Mouse (Mus musculus): ENCODE measurements around the gene Stat6. TPM values are rescaled to one million over a fixed set of nuclear protein-coding genes. Genes with fewer than 3 reads are reported as not detected.
A peak's percentile ranks its signal among the peaks of the same experiment; 100 is the strongest.

Stat6 gene
- polyA plus RNA-seq, 1 experiment from 2014 or later: 37.1 TPM

- peaks cover 41% of the 10 kb centered on the region for H3K4me1 ChIP-seq
Observed at GRCm38 (mm10) chr10:127659551-127659950, 16.8 kb downstream of the Stat6 start.

GRCm38 (mm10) chr10:127661291-127661914 is 18.6 kb downstream of the Stat6 start:
- Histone ChIP-seq H3K4me2 (peak overlapping the region; percentile 49), H3K27me3 (replicated peaks) (no peaks in the 10 kb centered on the region), H3K4me1 (peaks cover 49% of the 10 kb centered on the region), H3K4me3 (replicated peaks) (peak overlapping the region; percentile 23), H3K36me3 (peaks cover 17% of the 10 kb centered on the region; the same call in 1 of the 2 replicates), H3K9ac (no peak overlapping the region), H3K9me3 (no peaks in the 10 kb centered on the region), H3K27ac (peak overlapping the region; percentile 82)
- 23% methylated on average over 14 of the region's 14 CpGs for WGBS
- no peak for ATAC-seq (ENCODE audit: insufficient read depth, low FRiP score, low read depth)

More at GRCm38 (mm10) chr10:127659551-127659950, 16.8 kb downstream of the Stat6 start:
- Histone ChIP-seq H3K9me3 (no peaks in the 10 kb centered on the region), H3K36me3 (peaks cover 26% of the 10 kb centered on the region), H3K27ac (no peak overlapping the region), H3K4me3 (replicated peaks) (no peak overlapping the region), H3K4me2 (no peak overlapping the region), H3K27me3 (replicated peaks) (no peaks in the 10 kb centered on the region), H3K9ac (no peak overlapping the region)
- ATAC-seq (ENCODE audit: insufficient read depth, low FRiP score, low read depth): no peak
- WGBS: 58% methylated on average over 1 of the region's 1 CpGs

- Histone ChIP-seq H3K4me1 (peaks cover 49% of the 10 kb centered on the region), H3K9me3 (no peaks in the 10 kb centered on the region), H3K27ac (peak overlapping the region; percentile 82), H3K27me3 (replicated peaks) (no peaks in the 10 kb centered on the region), H3K4me2 (peak overlapping the region; percentile 49), H3K36me3 (peaks cover 14% of the 10 kb centered on the region; the same call in 1 of the 2 replicates), H3K9ac (no peak overlapping the region), H3K4me3 (replicated peaks) (peak overlapping the region; percentile 23)
- peak; percentile 33 for ATAC-seq (ENCODE audit: insufficient read depth, low FRiP score, low read depth)
- WGBS: 3% methylated on average over 16 of the region's 16 CpGs
Observed at GRCm38 (mm10) chr10:127661915-127662663, 19.3 kb downstream of the Stat6 start.

GRCm38 (mm10) chr10:127662666-127663253 is 20.0 kb downstream of the Stat6 start:
- H3K9me3 ChIP-seq: no peaks in the 10 kb centered on the region
- H3K9ac ChIP-seq: no peak overlapping the region
- H3K36me3 ChIP-seq: peaks cover 14% of the 10 kb centered on the region; the same call in 1 of the 2 replicates
- H3K27me3 ChIP-seq (replicated peaks): no peaks in the 10 kb centered on the region
- peak overlapping the region; percentile 17; the same call in 1 of the 2 replicates for H3K4me3 ChIP-seq (replicated peaks)
- peak overlapping the region; percentile 49 for H3K4me2 ChIP-seq
- 29% methylated on average over 19 of the region's 19 CpGs for WGBS
- no peak for ATAC-seq (ENCODE audit: insufficient read depth, low FRiP score, low read depth)
- peaks cover 54% of the 10 kb centered on the region for H3K4me1 ChIP-seq
- peak overlapping the region; percentile 82 for H3K27ac ChIP-seq

DNA sequence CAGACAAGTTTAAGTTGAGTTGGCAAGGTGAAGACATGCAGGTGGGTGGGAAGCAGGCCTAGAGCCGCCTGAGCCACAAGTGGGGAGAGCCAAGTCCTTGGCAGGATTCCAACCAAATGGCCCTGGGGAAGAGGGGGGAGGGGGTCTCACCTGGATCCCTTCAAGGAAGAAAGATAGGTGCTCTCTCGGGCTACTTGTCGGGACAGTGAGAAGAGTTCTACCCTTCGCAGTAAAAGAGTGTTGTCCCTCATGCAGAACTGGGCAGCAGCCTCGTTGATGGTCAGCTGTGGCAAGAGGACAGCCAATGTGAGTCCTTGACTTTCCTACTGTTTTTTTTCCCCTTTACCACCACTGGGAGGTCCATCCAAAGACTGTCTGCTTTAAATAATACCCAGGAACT is 20.8 kb downstream of the Stat6 start:
- H3K4me2 ChIP-seq: no peak overlapping the region; the same call in 1 of the 2 replicates
- WGBS: 32% methylated on average over 5 of the region's 5 CpGs
- no peak overlapping the region for H3K9ac ChIP-seq

DNA sequence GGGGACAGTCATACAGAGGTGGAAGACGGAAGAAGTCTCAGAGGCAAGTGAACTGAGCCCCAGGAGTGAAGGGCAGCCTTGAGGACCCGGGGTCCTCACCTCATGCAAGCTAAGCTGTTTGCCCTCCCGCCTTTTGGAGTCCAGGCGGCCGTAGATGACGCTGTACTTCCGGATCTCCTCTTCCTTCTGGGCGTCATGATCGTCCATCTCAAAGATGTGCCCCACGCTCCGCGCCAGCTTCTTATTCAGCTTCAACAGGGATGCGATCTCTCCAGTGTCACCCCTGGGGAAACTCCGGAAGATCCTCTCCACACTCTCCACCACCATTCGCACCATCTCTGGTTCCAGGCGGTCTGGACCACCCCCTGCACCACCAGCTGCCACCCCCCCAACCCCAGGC is 21.4 kb downstream of the Stat6 start:
- peak overlapping the region; percentile 85 for H3K4me2 ChIP-seq
- H3K27me3 ChIP-seq (replicated peaks): no peaks in the 10 kb centered on the region
- peaks cover 10% of the 10 kb centered on the region; the same call in 1 of the 2 replicates for H3K36me3 ChIP-seq
- no peaks in the 10 kb centered on the region for H3K9me3 ChIP-seq
- H3K27ac ChIP-seq: no peak overlapping the region
- peak overlapping the region; percentile 65; the same call in 1 of the 2 replicates for H3K4me3 ChIP-seq (replicated peaks)
- 44% methylated on average over 16 of the region's 16 CpGs for WGBS
- H3K9ac ChIP-seq: no peak overlapping the region
- no peak for ATAC-seq (ENCODE audit: insufficient read depth, low FRiP score, low read depth)
- H3K4me1 ChIP-seq: peaks cover 53% of the 10 kb centered on the region

More for the DNA sequence above, 20.8 kb downstream of the Stat6 start:
- Histone ChIP-seq H3K36me3 (peaks cover 13% of the 10 kb centered on the region; the same call in 1 of the 2 replicates), H3K27ac (0 out of 2 replicates have a peak overlapping the region, but pooled peaks have one; percentile 23), H3K9me3 (no peaks in the 10 kb centered on the region), H3K27me3 (replicated peaks) (no peaks in the 10 kb centered on the region), H3K4me1 (peaks cover 53% of the 10 kb centered on the region), H3K4me3 (replicated peaks) (no peak overlapping the region)
- ATAC-seq (ENCODE audit: insufficient read depth, low FRiP score, low read depth): no peak

GRCm38 (mm10) chr10:127664891-127665290 is 22.1 kb downstream of the Stat6 start:
- H3K4me3 ChIP-seq (replicated peaks): peak overlapping the region; percentile 65
- no peaks in the 10 kb centered on the region for H3K9me3 ChIP-seq
- peaks cover 8% of the 10 kb centered on the region; the same call in 1 of the 2 replicates for H3K36me3 ChIP-seq
- peaks cover 59% of the 10 kb centered on the region for H3K4me1 ChIP-seq
- H3K27ac ChIP-seq: no peak overlapping the region
- H3K27me3 ChIP-seq (replicated peaks): no peaks in the 10 kb centered on the region
- 53% methylated on average over 13 of the region's 13 CpGs for WGBS
- H3K4me2 ChIP-seq: peak overlapping the region; percentile 85
- H3K9ac ChIP-seq: peak overlapping the region; percentile 11; the same call in 1 of the 2 replicates
- ATAC-seq (ENCODE audit: insufficient read depth, low FRiP score, low read depth): no peak

- H3K4me1 ChIP-seq: peaks cover 59% of the 10 kb centered on the region
- peak overlapping the region; percentile 65 for H3K4me3 ChIP-seq (replicated peaks)
- H3K4me2 ChIP-seq: peak overlapping the region; percentile 85
- peak overlapping the region; percentile 94 for H3K27ac ChIP-seq
- WGBS: 9% methylated on average over 14 of the region's 14 CpGs
- peak overlapping the region; percentile 69 for H3K9ac ChIP-seq
- peaks cover 6% of the 10 kb centered on the region; the same call in 1 of the 2 replicates for H3K36me3 ChIP-seq
- H3K9me3 ChIP-seq: no peaks in the 10 kb centered on the region
- no peaks in the 10 kb centered on the region for H3K27me3 ChIP-seq (replicated peaks)
- ATAC-seq (ENCODE audit: insufficient read depth, low FRiP score, low read depth): no peak
Observed at GRCm38 (mm10) chr10:127665366-127666181, 22.8 kb downstream of the Stat6 start.

- under 1% methylated on average over 65 of the region's 73 CpGs for WGBS
- Histone ChIP-seq H3K4me3 (replicated peaks) (peak within 1 kb of the TSS; percentile 65), H3K27ac (peak within 1 kb of the TSS; percentile 94), H3K4me1 (peaks cover 51% of the 10 kb centered on the region), H3K4me2 (peak within 1 kb of the TSS; percentile 85), H3K9me3 (no peaks in the 10 kb centered on the region), H3K9ac (peak within 1 kb of the TSS; percentile 69), H3K36me3 (no peaks in the 10 kb centered on the region), H3K27me3 (replicated peaks) (no peaks in the 10 kb centered on the region)
- peak; percentile 59 for ATAC-seq (ENCODE audit: insufficient read depth, low FRiP score, low read depth)
Observed at GRCm38 (mm10) chr10:127666501-127667268, 23.9 kb downstream of the Stat6 start, which contains the start of gene Nemp1. TSS of gene Nemp1 (plus strand) at chr10:127666901.

DNA sequence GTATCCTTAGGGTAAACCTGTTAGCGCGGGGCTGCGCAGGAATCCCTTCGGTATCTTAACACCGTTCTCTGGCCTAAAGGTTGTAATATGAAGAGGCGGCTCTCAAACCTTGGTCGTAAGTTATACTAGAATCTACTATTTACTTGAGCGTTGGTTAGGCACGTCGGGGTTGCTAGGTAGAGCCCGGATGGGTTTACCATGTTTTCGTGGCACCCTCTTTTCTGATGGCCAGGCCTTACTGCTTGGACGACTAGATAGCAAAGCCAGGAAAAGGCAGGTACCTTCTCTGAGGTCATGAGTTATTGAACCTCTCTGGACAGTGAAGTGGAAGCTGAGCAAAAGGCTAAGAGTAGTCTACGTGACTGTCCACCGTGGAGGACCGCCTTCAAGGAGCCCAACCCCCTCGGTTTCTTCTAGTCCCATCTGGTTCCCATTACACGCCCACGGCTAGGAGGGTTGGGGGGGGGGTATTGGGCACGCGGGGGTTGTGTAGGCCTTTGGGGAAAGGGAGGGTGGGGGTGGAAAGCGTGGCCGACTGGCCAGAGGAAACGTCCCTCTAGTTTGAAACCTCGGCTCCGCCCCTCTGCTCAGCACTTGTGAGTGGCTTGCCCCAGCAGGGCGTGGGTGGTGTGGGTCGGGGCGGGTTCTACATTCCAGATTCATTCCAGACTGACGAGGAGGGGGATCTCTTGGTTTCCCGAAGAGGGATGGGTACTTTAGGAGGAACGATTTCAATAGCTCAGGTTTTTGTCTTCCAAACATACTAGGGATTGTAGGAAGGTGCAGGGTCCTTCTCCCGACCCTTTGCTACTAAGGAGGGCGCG is 24.7 kb downstream of the Stat6 start:
- peaks cover 44% of the 10 kb centered on the region for H3K4me1 ChIP-seq

More for the DNA sequence above, 24.7 kb downstream of the Stat6 start:
- Histone ChIP-seq H3K36me3 (no peaks in the 10 kb centered on the region), H3K9ac (peak overlapping the region; percentile 17; the same call in 1 of the 2 replicates), H3K4me2 (peak overlapping the region; percentile 85), H3K4me3 (replicated peaks) (peak overlapping the region; percentile 65), H3K27ac (peak overlapping the region; percentile 94), H3K27me3 (replicated peaks) (no peaks in the 10 kb centered on the region), H3K9me3 (no peaks in the 10 kb centered on the region)
- peak; percentile 72 for ATAC-seq (ENCODE audit: insufficient read depth, low FRiP score, low read depth)
- 2% methylated on average over 34 of the region's 35 CpGs for WGBS

All from stomach, embryonic 15.5 days (tissue).